Comparison of ENCODE assay signal across 9 mouse cellular contexts in genomic region chr15:10400415-10400814, GRCm38 (mm10). TPM values are rescaled to one million over a fixed set of nuclear protein-coding genes. Genes with fewer than 3 reads are reported as not detected.
DNase-seq lines count a peak whose midpoint lies in the region; ATAC-seq and TF ChIP-seq lines count a peak whose summit lies in the region.
"Had no signal": no experiment of that assay in that cellular context is flagged by ENCODE, and none has a peak within 500 bp of the region (broad histone marks: within the 10 kb centered on the region; RNA-seq: fewer than 3 reads in every experiment).

No protein-coding gene starts in this region.

- DNase-seq in kidney, adult 2 months, result peak; percentile 68
- DNase-seq in kidney, postnatal 10 days, result no peak
- peak; percentile 65 for DNase-seq in CH12.LX (ENCODE audit: extremely low read depth)
- no peak for DNase-seq in urinary bladder, postnatal 14 days (ENCODE audit: low spot score)
- DNase-seq in ovary, postnatal 10 days (ENCODE audit: low spot score), result no peak
- DNase-seq: right cerebral cortex, postnatal 25 days had no signal

- dilution Hi-C loops in CH12.LX (cut with MboI; ENCODE audit: extremely low pct_ligation_motif_present, extremely low pct_unique_long_range_greater_than_20kb, low sequenced_read_pairs), result no loop called here

- H3K4me3 ChIP-seq in kidney, adult 2 months (ENCODE audit: insufficient read depth, low read depth, low read length), result no peak overlapping the region
- H3K4me3 ChIP-seq in CH12.LX (replicated peaks in 1 of 3; ENCODE audit: low read depth in 2 of 3, low read length in 2 of 3, poor library complexity in 1 of 3), result no peak overlapping the region
- no peak overlapping the region for H3K4me3 ChIP-seq in cortical plate, adult 2 months (ENCODE audit: insufficient read depth, low read length)
- H3K4me3 ChIP-seq in liver, embryonic 16.5 days (ENCODE audit: low read depth, low read length), result no peak overlapping the region
- no peak overlapping the region for H3K4me3 ChIP-seq in intestine, embryonic 16.5 days (ENCODE audit: low read length)

- H3K9ac ChIP-seq in CH12.LX (ENCODE audit: insufficient read depth, low read depth), result no peak overlapping the region
- H3K9ac ChIP-seq in liver, embryonic 16.5 days (ENCODE audit: low read depth, low read length), result no peak overlapping the region
- H3K9ac ChIP-seq in intestine, embryonic 16.5 days (ENCODE audit: low read depth, low read length), result no peak overlapping the region

- TF ChIP-seq RAD21 in CH12.LX (IDR thresholded peaks at IDR 0.05; ENCODE audit: low read depth, low read length), result peak; percentile 75

- H3K79me2 ChIP-seq in CH12.LX (replicated peaks; ENCODE audit: control insufficient read depth, extremely low read depth, insufficient read depth, poor library complexity, severe bottlenecking), result no peaks in the 10 kb centered on the region

- peak overlapping the region; percentile 38; the same call in 1 of the 2 replicates for H3K27ac ChIP-seq in kidney, adult 2 months (ENCODE audit: insufficient read depth, low read depth, low read length)
- H3K27ac ChIP-seq in CH12.LX (ENCODE audit: insufficient read depth, low read depth), result no peak overlapping the region
- H3K27ac ChIP-seq in cortical plate, adult 2 months (ENCODE audit: insufficient read depth, low read length), result no peak overlapping the region
- no peak overlapping the region for H3K27ac ChIP-seq in liver, embryonic 16.5 days (ENCODE audit: low read length)
- no peak overlapping the region for H3K27ac ChIP-seq in intestine, embryonic 16.5 days (ENCODE audit: low read length)

- ATAC-seq in liver, embryonic 16.5 days (ENCODE audit: low read depth), result peak; percentile 35
- no peak for ATAC-seq in intestine, embryonic 16.5 days

- no peak for TF ChIP-seq POLR2A in kidney, adult 2 months (IDR thresholded peaks at IDR 0.05; ENCODE audit: low read depth, low read length)
- no peak for TF ChIP-seq POLR2A in CH12.LX (IDR thresholded peaks at IDR 0.05; ENCODE audit: low read depth, low read length)
- TF ChIP-seq POLR2A in cortical plate, adult 2 months (IDR thresholded peaks at IDR 0.05; ENCODE audit: extremely low read depth, insufficient read depth, low read length), result no peak

- peaks cover 4% of the 10 kb centered on the region; the same call in 1 of the 2 replicates for H3K4me1 ChIP-seq in kidney, adult 2 months (ENCODE audit: control insufficient read depth, insufficient read depth, low read length)
- no peaks in the 10 kb centered on the region for H3K4me1 ChIP-seq in CH12.LX (ENCODE audit: control insufficient read depth in 1 of 2, insufficient read depth in 2 of 2)
- no peaks in the 10 kb centered on the region for H3K4me1 ChIP-seq in cortical plate, adult 2 months (ENCODE audit: control insufficient read depth, insufficient read depth, low read length)
- no peaks in the 10 kb centered on the region for H3K4me1 ChIP-seq in liver, embryonic 16.5 days (ENCODE audit: control insufficient read depth, low read depth, low read length)
- H3K4me1 ChIP-seq in intestine, embryonic 16.5 days (ENCODE audit: control insufficient read depth, insufficient read depth, low read length), result no peaks in the 10 kb centered on the region

- H3K36me3 ChIP-seq in kidney, adult 2 months (ENCODE audit: control insufficient read depth, insufficient read depth, low read length), result no peaks in the 10 kb centered on the region; the same call in 1 of the 2 replicates
- no peaks in the 10 kb centered on the region for H3K36me3 ChIP-seq in CH12.LX (replicated peaks in 1 of 2; ENCODE audit: control insufficient read depth in 1 of 2, insufficient read depth in 1 of 2, low read length in 1 of 2)
- 0 out of 2 replicates have a peak, but pooled peaks cover 2% of the 10 kb centered on the region for H3K36me3 ChIP-seq in liver, embryonic 16.5 days (ENCODE audit: control insufficient read depth, insufficient read depth)
- no peaks in the 10 kb centered on the region for H3K36me3 ChIP-seq in intestine, embryonic 16.5 days (ENCODE audit: control insufficient read depth, insufficient read depth, low read length)

- H3K4me2 ChIP-seq in CH12.LX (ENCODE audit: insufficient read depth, low read depth, poor library complexity, severe bottlenecking), result no peak overlapping the region
- H3K4me2 ChIP-seq in liver, embryonic 16.5 days (ENCODE audit: low read depth, low read length), result no peak overlapping the region
- H3K4me2 ChIP-seq in intestine, embryonic 16.5 days (ENCODE audit: low read depth, low read length), result no peak overlapping the region

- peak; percentile 19; the same call in 1 of the 2 replicates for TF ChIP-seq CTCF in kidney, adult 2 months (conservative IDR thresholded peaks at IDR 0.05; ENCODE audit: insufficient read depth, insufficient read length, low read depth, low read length)
- TF ChIP-seq CTCF in CH12.LX (conservative IDR thresholded peaks at IDR 0.05 in 1 of 2, IDR thresholded peaks at IDR 0.05 in 1 of 2; ENCODE audit: low read depth in 2 of 2, low read length in 2 of 2), result peak in 1 of 2 experiments; percentile 75; a peak in 2 of 4 replicates
- TF ChIP-seq CTCF in cortical plate, adult 2 months (IDR thresholded peaks at IDR 0.05; ENCODE audit: extremely low read depth, insufficient read depth, low read length), result 0 out of 2 replicates have a peak, but pooled peaks have one; percentile 4

- WGBS in kidney, adult 2 months, result 42% methylated on average over 3 of the region's 3 CpGs
- 39% methylated on average over 3 of the region's 3 CpGs for WGBS in liver, embryonic 16.5 days (ENCODE audit: insufficient replicate concordance)
- 62% methylated on average over 3 of the region's 3 CpGs for WGBS in intestine, embryonic 16.5 days

- no peaks in the 10 kb centered on the region for H3K27me3 ChIP-seq in kidney, adult 2 months (replicated peaks; ENCODE audit: control insufficient read depth, insufficient read depth, low read length)
- H3K27me3 ChIP-seq in CH12.LX (replicated peaks), result no peaks in the 10 kb centered on the region
- no peaks in the 10 kb centered on the region for H3K27me3 ChIP-seq in liver, embryonic 16.5 days (ENCODE audit: control insufficient read depth, insufficient read depth, low read depth, low read length)
- H3K27me3 ChIP-seq in intestine, embryonic 16.5 days (replicated peaks; ENCODE audit: control insufficient read depth, insufficient read depth, low read length), result no peaks in the 10 kb centered on the region

- in situ Hi-C loops in CH12.LX (cut with MboI; ENCODE audit: low pct_ligation_motif_present, low pct_unique_long_range_greater_than_20kb, low sequenced_read_pairs), result no loop called here

- H3K9me3 ChIP-seq in CH12.LX (replicated peaks; ENCODE audit: low read length), result peaks cover 2% of the 10 kb centered on the region
- H3K9me3 ChIP-seq in liver, embryonic 16.5 days (replicated peaks; ENCODE audit: control insufficient read depth, low read length), result no peaks in the 10 kb centered on the region
- H3K9me3 ChIP-seq in intestine, embryonic 16.5 days (ENCODE audit: control insufficient read depth, low read length), result no peaks in the 10 kb centered on the region

- TF ChIP-seq EP300 in CH12.LX (IDR thresholded peaks at IDR 0.05; ENCODE audit: low read length), result no peak

TF ChIP-seq in CH12.LX, 34 proteins besides CTCF, POLR2A, EP300 and RAD21:
- TF ChIP-seq BHLHE40 (IDR thresholded peaks at IDR 0.05; ENCODE audit: low read depth, low read length), result no peak
- no peak for TF ChIP-seq PAX5 (IDR thresholded peaks at IDR 0.05; ENCODE audit: low read length)
- no peak for TF ChIP-seq RCOR1 (conservative IDR thresholded peaks at IDR 0.05; ENCODE audit: low read depth, low read length)
- no peak for TF ChIP-seq USF1 (IDR thresholded peaks at IDR 0.05; ENCODE audit: low read depth, low read length)
- TF ChIP-seq ZC3H11A (IDR thresholded peaks at IDR 0.05; ENCODE audit: low read depth, low read length), result no peak
- TF ChIP-seq UBTF (IDR thresholded peaks at IDR 0.05; ENCODE audit: low read depth, low read length), result no peak
- TF ChIP-seq ZKSCAN1 (IDR thresholded peaks at IDR 0.05; ENCODE audit: borderline replicate concordance, low read depth, low read length), result no peak
- TF ChIP-seq SMC3 (IDR thresholded peaks at IDR 0.05; ENCODE audit: low read depth, low read length), result peak; percentile 70
- no peak for TF ChIP-seq KAT2A (IDR thresholded peaks at IDR 0.05; ENCODE audit: insufficient replicate concordance, low read length)
- no peak for TF ChIP-seq POLR2AphosphoS2 (IDR thresholded peaks at IDR 0.05; ENCODE audit: low read depth, low read length)
- no peak for TF ChIP-seq GABPA (IDR thresholded peaks at IDR 0.05; ENCODE audit: insufficient replicate concordance, low read depth, low read length)
- TF ChIP-seq ETS1 (conservative IDR thresholded peaks at IDR 0.05; ENCODE audit: low read depth, low read length), result no peak
- no peak for TF ChIP-seq TCF12 (IDR thresholded peaks at IDR 0.05; ENCODE audit: low read depth, low read length)
- no peak for TF ChIP-seq MAX (IDR thresholded peaks at IDR 0.05; ENCODE audit: low read length)
- TF ChIP-seq CHD2 (IDR thresholded peaks at IDR 0.05; ENCODE audit: low read length), result no peak
- 0 out of 2 replicates have a peak, but pooled peaks have one; percentile 23 for TF ChIP-seq JUND (conservative IDR thresholded peaks at IDR 0.05; ENCODE audit: low read depth, low read length)
- no peak for TF ChIP-seq NRF1 (IDR thresholded peaks at IDR 0.05; ENCODE audit: low read depth, low read length)
- TF ChIP-seq HCFC1 (IDR thresholded peaks at IDR 0.05; ENCODE audit: low read depth, low read length), result no peak

RNA-seq across cellular contexts. Expression of gene Agxt2, which starts 42.1 kb away (rescaled TPM):
- 53.3 and 56.3 TPM in 2 replicates for polyA plus RNA-seq in kidney, adult 2 months (2012; rRNA removed)
- not detected in 2 replicates for total RNA-seq in CH12.LX (2012; rRNA removed)
- total RNA-seq in CH12.LX (2014; rRNA removed), result 0.16 TPM in 1 of 2 replicates, not detected in the other
- polyA plus RNA-seq in CH12.LX (2012; ENCODE audit: insufficient read length, low read depth), result 0.14 TPM in 1 of 2 replicates, not detected in the other
- not detected in 2 replicates for polyA plus RNA-seq in cortical plate, adult 2 months (2012; rRNA removed)
- 14.5 and 15.3 TPM in 2 replicates for polyA plus RNA-seq in liver, embryonic 16.5 days (2015; fragmentation: Nextera tagmentation; extraction: Ambion mirVana)
- 0.33 and 0.44 TPM in 2 replicates for polyA plus RNA-seq in intestine, embryonic 16.5 days (2015; fragmentation: Nextera tagmentation; extraction: Ambion mirVana)

Comparison
In these comparisons a context has a peak if more than half of its experiments do, and no peak if none do; other contexts are left out.
1. DNase-seq: peak in kidney, adult 2 months (single experiment) and CH12.LX (single experiment); none in kidney, postnatal 10 days (single experiment), urinary bladder, postnatal 14 days (single experiment) and ovary, postnatal 10 days (single experiment).
2. RNA of gene Agxt2, which starts 42.1 kb away (polyA plus RNA-seq): 53.3 to 56.3 TPM in kidney, adult 2 months and 14.5 to 15.3 TPM in liver, embryonic 16.5 days; 0.33 to 0.44 TPM in intestine, embryonic 16.5 days, 0.14 TPM in CH12.LX and not detected in cortical plate, adult 2 months; every median in the first group is over 10 times any median in the second.